In genomic region chr6:29272312-29273072, GRCm38 (mm10) we compare ENCODE assay signal across 8 mouse cellular contexts. TPM values are rescaled to one million over a fixed set of nuclear protein-coding genes. Genes with fewer than 3 reads are reported as not detected.
A peak's percentile ranks its signal among the peaks of the same experiment; 100 is the strongest.
DNase-seq lines count a peak whose midpoint lies in the region; ATAC-seq and TF ChIP-seq lines count a peak whose summit lies in the region.

Gene Hilpda, plus strand, starts transcription at chr6:29272488.

- H3K79me2 ChIP-seq in MEL (ENCODE audit: control insufficient read depth, insufficient read depth, low read length, poor library complexity): peaks cover 3% of the 10 kb centered on the region

- WGBS in cerebellum, adult 2 months: under 1% methylated on average over 46 of the region's 46 CpGs
- WGBS in lung, embryonic 16.5 days: under 1% methylated on average over 46 of the region's 46 CpGs

- peak; percentile 96 to 97 for ATAC-seq in hematopoietic stem cell, adult 5-6 weeks (replicated peaks in 1 of 2; ENCODE audit: insufficient read depth in 1 of 2, low FRiP score in 2 of 2, low TSS enrichment in 1 of 2, low read depth in 1 of 2, poor library complexity in 2 of 2, severe bottlenecking in 2 of 2)
- peak; percentile 98 for ATAC-seq in lung, embryonic 16.5 days (ENCODE audit: low read depth)

- peaks cover 5 to 16% of the 10 kb centered on the region in 2 experiments for H3K27me3 ChIP-seq in MEL (ENCODE audit: control insufficient read depth in 1 of 2, insufficient read depth in 2 of 2, low read length in 2 of 2)
- no peaks in the 10 kb centered on the region for H3K27me3 ChIP-seq in cerebellum, adult 2 months (ENCODE audit: control insufficient read depth, insufficient read depth, low read length)
- H3K27me3 ChIP-seq in lung, embryonic 16.5 days (ENCODE audit: control insufficient read depth, insufficient read depth, low read depth, low read length): no peaks in the 10 kb centered on the region

- DNase-seq in MEL (ENCODE audit: low read depth, low spot score): peak; percentile 98
- DNase-seq in cerebellum, adult 2 months: peak; percentile 91
- DNase-seq in forelimb bud, embryonic 11.5 days (ENCODE audit: low read depth, low spot score): peak; percentile 96
- DNase-seq in layer of hippocampus, adult 9-10 months (ENCODE audit: low spot score): peak; percentile 75
- peak; percentile 78 for DNase-seq in ovary, postnatal 10 days (ENCODE audit: low spot score)
- peak; percentile 84 to 85 for DNase-seq in thymus, postnatal 10 days (ENCODE audit: low spot score in 2 of 2)

- H3K36me3 ChIP-seq in MEL (ENCODE audit: control insufficient read depth in 1 of 2, insufficient read depth in 2 of 2, low read length in 2 of 2): peaks cover 0 to 9% of the 10 kb centered on the region in 2 experiments; a peak in 3 of 4 replicates
- peaks cover 5% of the 10 kb centered on the region for H3K36me3 ChIP-seq in lung, embryonic 16.5 days (ENCODE audit: control insufficient read depth, insufficient read depth, low read length)

- peak within 1 kb of the TSS; percentile 77 for H3K9ac ChIP-seq in MEL (ENCODE audit: control insufficient read depth, low read depth, low read length, poor library complexity, severe bottlenecking)
- H3K9ac ChIP-seq in lung, embryonic 16.5 days (ENCODE audit: low read length): peak within 1 kb of the TSS; percentile 77

- peak within 1 kb of the TSS; percentile 66 to 74 for H3K4me3 ChIP-seq in MEL (ENCODE audit: control insufficient read depth in 1 of 2, insufficient read depth in 1 of 2, low read depth in 2 of 2, low read length in 2 of 2)
- H3K4me3 ChIP-seq in cerebellum, adult 2 months (replicated peaks; ENCODE audit: insufficient read depth, low read depth, low read length): peak within 1 kb of the TSS; percentile 76
- peak within 1 kb of the TSS; percentile 66 for H3K4me3 ChIP-seq in lung, embryonic 16.5 days (ENCODE audit: low read length)

- 0 out of 4 replicates have a peak, but pooled peaks of 1 of the 2 experiments have one; percentile 27 for TF ChIP-seq EP300 in MEL (IDR thresholded peaks at IDR 0.05; ENCODE audit: low read depth in 1 of 2, low read length in 2 of 2)

- H3K27ac ChIP-seq in MEL (ENCODE audit: control insufficient read depth, low read depth, low read length): peak within 1 kb of the TSS; percentile 86
- peak within 1 kb of the TSS; percentile 5; the same call in 1 of the 2 replicates for H3K27ac ChIP-seq in cerebellum, adult 2 months (ENCODE audit: insufficient read depth, low read length)
- H3K27ac ChIP-seq in lung, embryonic 16.5 days (ENCODE audit: low read length): peak within 1 kb of the TSS; percentile 93

- no peaks in the 10 kb centered on the region for H3K9me3 ChIP-seq in MEL (replicated peaks; ENCODE audit: insufficient read depth, low read length)
- H3K9me3 ChIP-seq in lung, embryonic 16.5 days (ENCODE audit: control insufficient read depth, low read length): no peaks in the 10 kb centered on the region

- TF ChIP-seq CTCF in MEL (IDR thresholded peaks at IDR 0.05 in 2 of 3, conservative IDR thresholded peaks at IDR 0.05 in 1 of 3; ENCODE audit: control insufficient read depth in 1 of 3, insufficient read depth in 1 of 3, low read depth in 2 of 3, low read length in 3 of 3, poor library complexity in 1 of 3, severe bottlenecking in 1 of 3): 0 out of 6 replicates have a peak, but pooled peaks of 1 of the 3 experiments have one; percentile 0
- TF ChIP-seq CTCF in cerebellum, adult 2 months (IDR thresholded peaks at IDR 0.05; ENCODE audit: borderline replicate concordance, insufficient read depth, low read depth, low read length): no peak

- TF ChIP-seq POLR2A in MEL (IDR thresholded peaks at IDR 0.05; ENCODE audit: control insufficient read depth in 1 of 2, insufficient read depth in 1 of 2, low read depth in 1 of 2, low read length in 2 of 2, poor library complexity in 1 of 2): peak; percentile 85 to 96
- TF ChIP-seq POLR2A in cerebellum, adult 2 months (IDR thresholded peaks at IDR 0.05; ENCODE audit: borderline replicate concordance, insufficient read depth, low read length): peak; percentile 83; the same call in 1 of the 2 replicates

- H3K4me1 ChIP-seq in MEL (ENCODE audit: control insufficient read depth in 1 of 2, insufficient read depth in 2 of 2, low read length in 2 of 2): peaks cover 0 to 8% of the 10 kb centered on the region in 2 experiments; a peak in 1 of 4 replicates
- H3K4me1 ChIP-seq in cerebellum, adult 2 months (ENCODE audit: control insufficient read depth, insufficient read depth, low read length): no peaks in the 10 kb centered on the region
- H3K4me1 ChIP-seq in lung, embryonic 16.5 days (replicated peaks; ENCODE audit: control insufficient read depth, insufficient read depth, low read length): peaks cover 11% of the 10 kb centered on the region

- H3K4me2 ChIP-seq in lung, embryonic 16.5 days (ENCODE audit: low read depth, low read length): peak within 1 kb of the TSS; percentile 79

- no peak for TF ChIP-seq RAD21 in MEL (IDR thresholded peaks at IDR 0.05; ENCODE audit: low read depth, low read length)

TF ChIP-seq in MEL, 35 proteins besides CTCF, POLR2A, EP300 and RAD21:
- TF ChIP-seq POLR2AphosphoS2 (IDR thresholded peaks at IDR 0.05; ENCODE audit: low read length) (peak; percentile 97), BHLHE40 (IDR thresholded peaks at IDR 0.05; ENCODE audit: borderline replicate concordance, low read depth, low read length) (peak; percentile 50; the same call in 1 of the 2 replicates), HCFC1 (IDR thresholded peaks at IDR 0.05; ENCODE audit: low read depth, low read length) (peak; percentile 68), TAL1 (IDR thresholded peaks at IDR 0.05; ENCODE audit: low read length) (no peak), POLR2AphosphoS5 (IDR thresholded peaks at IDR 0.05; ENCODE audit: borderline replicate concordance, low read depth, low read length) (no peak), ZNF384 (IDR thresholded peaks at IDR 0.05; ENCODE audit: low read depth, low read length) (peak; percentile 59), SIN3A (IDR thresholded peaks at IDR 0.05; ENCODE audit: low read length) (peak; percentile 63), ZMIZ1 (IDR thresholded peaks at IDR 0.05; ENCODE audit: low read depth, low read length) (peak; percentile 90; the same call in 1 of the 2 replicates), ELF1 (IDR thresholded peaks at IDR 0.05; ENCODE audit: low read depth, low read length) (0 out of 2 replicates have a peak, but pooled peaks have one; percentile 42), TBP (IDR thresholded peaks at IDR 0.05; ENCODE audit: low read depth, low read length) (no peak; the same call in 1 of the 2 replicates), NELFE (IDR thresholded peaks at IDR 0.05; ENCODE audit: low read depth, low read length) (peak; percentile 93), NRF1 (IDR thresholded peaks at IDR 0.05; ENCODE audit: insufficient read depth, low read depth, low read length, poor library complexity, severe bottlenecking) (peak; percentile 92), ZKSCAN1 (IDR thresholded peaks at IDR 0.05; ENCODE audit: low read depth, low read length) (no peak), GATA1 (IDR thresholded peaks at IDR 0.05; ENCODE audit: low read depth, low read length) (no peak), USF1 (IDR thresholded peaks at IDR 0.05; ENCODE audit: low read depth, low read length) (0 out of 2 replicates have a peak, but pooled peaks have one; percentile 20), MAX (IDR thresholded peaks at IDR 0.05; ENCODE audit: low read length) (peak; percentile 93), MXI1 (IDR thresholded peaks at IDR 0.05; ENCODE audit: low read depth, low read length) (peak; percentile 88), MYC (IDR thresholded peaks at IDR 0.05; ENCODE audit: low read depth, low read length) (peak; percentile 81), TCF12 (IDR thresholded peaks at IDR 0.05; ENCODE audit: low read depth, low read length) (no peak)

RNA-seq across cellular contexts. Expression of gene Hilpda, which starts in this region (rescaled TPM):
- total RNA-seq in MEL (2012; rRNA removed): 15.6 and 18.1 TPM in 2 replicates
- 10 to 100 TPM in 1 of 2 experiments, not detected in 1; 17.0 TPM for polyA plus RNA-seq in MEL (2012; ENCODE audit: insufficient read depth in 1 of 2, insufficient read length in 2 of 2, low read depth in 1 of 2, low replicate concordance in 2 of 2, missing spikeins in 1 of 2)
- 10.2 and 11.2 TPM in 2 replicates for polyA plus RNA-seq in cerebellum, adult 2 months (2012; rRNA removed)
- 26.3 and 27.7 TPM in 2 replicates for total RNA-seq in hematopoietic stem cell, adult 5-6 weeks (2017)
- polyA plus RNA-seq in lung, embryonic 16.5 days (2015; fragmentation: Nextera tagmentation; extraction: Ambion mirVana): 41.7 and 44.2 TPM in 2 replicates

Comparison
In these comparisons a context has a peak if more than half of its experiments do, and no peak if none do; other contexts are left out.
1. Peak in every context shown above with its lines: DNase-seq, ATAC-seq, H3K4me3 ChIP-seq and H3K27ac ChIP-seq.
2. H3K27ac ChIP-seq: peak in every context shown above with its lines; median percentile 93 in lung, embryonic 16.5 days; 86 in MEL; 5 in cerebellum, adult 2 months.